27 mouse cellular contexts compared by ENCODE assay signal in genomic region chr3:133453896-133454295, GRCm38 (mm10).
A peak's percentile ranks its signal among the peaks of the same experiment; 100 is the strongest.
DNase-seq lines count a peak whose midpoint lies in the region; ATAC-seq and TF ChIP-seq lines count a peak whose summit lies in the region.
"Had no signal": no experiment of that assay in that cellular context is flagged by ENCODE, and none has a peak within 500 bp of the region (broad histone marks: within the 10 kb centered on the region; RNA-seq: fewer than 3 reads in every experiment).

No protein-coding gene starts in this region.

- no peaks in the 10 kb centered on the region for H3K4me1 ChIP-seq in kidney, embryonic 15.5 days
- H3K4me1 ChIP-seq: embryonic facial prominence, embryonic 15.5 days; forebrain, embryonic 12.5 days; heart, embryonic 13.5 days; limb, embryonic 12.5 days; lung, embryonic 15.5 days; midbrain, embryonic 10.5 days; midbrain, embryonic 15.5 days had no signal

- TF ChIP-seq CTCF in gastrocnemius, adult 2 months (IDR thresholded peaks at IDR 0.05), result no peak

- no peaks in the 10 kb centered on the region for H3K9me3 ChIP-seq in kidney, embryonic 15.5 days (replicated peaks)
- H3K9me3 ChIP-seq: embryonic facial prominence, embryonic 15.5 days; forebrain, embryonic 12.5 days; heart, embryonic 13.5 days; limb, embryonic 12.5 days; lung, embryonic 15.5 days; midbrain, embryonic 10.5 days; midbrain, embryonic 15.5 days had no signal

- no peak overlapping the region for H3K9ac ChIP-seq in kidney, embryonic 15.5 days
- H3K9ac ChIP-seq: embryonic facial prominence, embryonic 15.5 days; forebrain, embryonic 12.5 days; heart, embryonic 13.5 days; hindbrain, embryonic 14.5 days; limb, embryonic 12.5 days; lung, embryonic 15.5 days; midbrain, embryonic 15.5 days had no signal

- DNase-seq in gastrocnemius, postnatal 14 days, result peak; percentile 8
- no peak for DNase-seq in gastrocnemius, adult 2 months
- peak; percentile 73 for DNase-seq in kidney, postnatal 10 days
- DNase-seq in embryo, embryonic 10.5 days (ENCODE audit: low spot score), result peak; percentile 12
- peak; percentile 14 to 42 for DNase-seq in kidney, postnatal 25 days
- DNase-seq in urinary bladder, postnatal 4 days (ENCODE audit: low spot score in 2 of 2), result no peak
- DNase-seq: adrenal gland, adult 8-10 months; cerebellum, adult 8-10 months; cerebellum, postnatal 25 days; heart, postnatal 10 days; retina, postnatal 1 day; right cerebral cortex, postnatal 25 days; thymus, adult 2 months; thymus, postnatal 36 days had no signal

- 72% methylated on average over 8 of the region's 8 CpGs for WGBS in kidney, embryonic 15.5 days

- no peak overlapping the region for H3K4me3 ChIP-seq in gastrocnemius, adult 2 months
- H3K4me3 ChIP-seq in kidney, embryonic 15.5 days (replicated peaks), result no peak overlapping the region
- H3K4me3 ChIP-seq: embryonic facial prominence, embryonic 15.5 days; forebrain, embryonic 12.5 days; heart, embryonic 13.5 days; layer of hippocampus, adult 2 months; left cerebral cortex, adult 2 months; limb, embryonic 12.5 days; lung, embryonic 15.5 days; midbrain, embryonic 10.5 days; midbrain, embryonic 15.5 days had no signal

- H3K36me3 ChIP-seq in kidney, embryonic 15.5 days, result no peaks in the 10 kb centered on the region
- H3K36me3 ChIP-seq: embryonic facial prominence, embryonic 15.5 days; forebrain, embryonic 12.5 days; G1E; heart, embryonic 13.5 days; limb, embryonic 12.5 days; lung, embryonic 15.5 days; midbrain, embryonic 10.5 days; midbrain, embryonic 15.5 days had no signal

- intact Hi-C loops in gastrocnemius, postnatal 14 days (cut with DNase I; ENCODE audit: low total_unique reads), result no loop called here
- intact Hi-C loops in gastrocnemius, adult 2 months (cut with DNase I), result no loop called here

- no peak overlapping the region for H3K4me2 ChIP-seq in kidney, embryonic 15.5 days
- H3K4me2 ChIP-seq: embryonic facial prominence, embryonic 15.5 days; forebrain, embryonic 12.5 days; heart, embryonic 13.5 days; hindbrain, embryonic 14.5 days; limb, embryonic 12.5 days; lung, embryonic 15.5 days; midbrain, embryonic 15.5 days had no signal

- no peak for ATAC-seq in kidney, embryonic 15.5 days (replicated peaks; ENCODE audit: low FRiP score)
- ATAC-seq: intestine, postnatal 0 days; midbrain, embryonic 15.5 days had no signal

- H3K27me3 ChIP-seq in kidney, embryonic 15.5 days, result no peaks in the 10 kb centered on the region
- H3K27me3 ChIP-seq: embryonic facial prominence, embryonic 15.5 days; forebrain, embryonic 12.5 days; heart, embryonic 13.5 days; limb, embryonic 12.5 days; lung, embryonic 15.5 days; midbrain, embryonic 15.5 days had no signal

- H3K27ac ChIP-seq in gastrocnemius, adult 2 months, result no peak overlapping the region
- H3K27ac ChIP-seq in kidney, embryonic 15.5 days, result no peak overlapping the region
- H3K27ac ChIP-seq: embryonic facial prominence, embryonic 15.5 days; forebrain, embryonic 12.5 days; heart, embryonic 13.5 days; hindbrain, embryonic 14.5 days; layer of hippocampus, adult 2 months; left cerebral cortex, adult 2 months; limb, embryonic 12.5 days; lung, embryonic 15.5 days; midbrain, embryonic 10.5 days; midbrain, embryonic 15.5 days had no signal

Comparison
In these comparisons a context has a peak if more than half of its experiments do, and no peak if none do; other contexts are left out.
1. DNase-seq: peak in gastrocnemius, postnatal 14 days (single experiment), kidney, postnatal 10 days (single experiment), embryo, embryonic 10.5 days (single experiment) and kidney, postnatal 25 days (2 of 2); none in gastrocnemius, adult 2 months (single experiment) and urinary bladder, postnatal 4 days (0 of 2).